Mouse (Mus musculus) forebrain, embryonic 11.5 days (tissue): ENCODE data around the gene Olfr1555-ps1. TPM values are rescaled to one million over a fixed set of nuclear protein-coding genes. Genes with fewer than 3 reads are reported as not detected.
"Not testable (repeated sequence)": the region's sequence is repeated elsewhere in the genome, so short reads cannot be mapped to it uniquely, and the experiment has no call there.

Source experiments
- ATAC-seq: fragments of 200-750 bp; cut with Nextera tagmentation; replicated peaks from 2 replicates; pipeline ENCODE4 v1.8.0; 2017; ENCODE audit warnings: moderate TSS enrichment; ENCODE audit not compliant: low FRiP score
- DNase-seq: peaks from one replicate; pipeline ENCODE4 v3.0.0-alpha.2; 2017; ENCODE audit warnings: low spot score
- H3K27ac ChIP-seq: fragments of 300-500 bp; sonication (generic); 2 replicates; pipeline ENCODE4 v1.5.1; 2014; ENCODE audit warnings: low read depth, low read length
- H3K27me3 ChIP-seq: fragments of 300-500 bp; sonication (generic); 2 replicates; pipeline ENCODE4 v1.6.1; 2014; ENCODE audit warnings: mild to moderate bottlenecking, low read length, mixed read lengths; ENCODE audit not compliant: control insufficient read depth, insufficient read depth
- H3K36me3 ChIP-seq: fragments of 300-500 bp; sonication (generic); 2 replicates; pipeline ENCODE4 v1.6.1; 2014; ENCODE audit warnings: mild to moderate bottlenecking, low read length, moderate library complexity, mixed read lengths; ENCODE audit not compliant: control insufficient read depth, insufficient read depth
- H3K4me1 ChIP-seq: fragments of 300-500 bp; sonication (generic); replicated peaks from 2 replicates; pipeline ENCODE4 v1.6.1; 2014; ENCODE audit warnings: low read length, mixed read lengths; ENCODE audit not compliant: control insufficient read depth, insufficient read depth
- H3K4me2 ChIP-seq: fragments of 300-500 bp; sonication (generic); 2 replicates; pipeline ENCODE4 v1.6.1; 2014; ENCODE audit warnings: low read depth, mild to moderate bottlenecking, low read length, moderate library complexity, mixed read lengths; ENCODE audit not compliant: severe bottlenecking
- H3K4me3 ChIP-seq: fragments of 300-500 bp; sonication (generic); 2 replicates; pipeline ENCODE4 v1.5.1; 2014; ENCODE audit warnings: low read depth, low read length
- H3K9ac ChIP-seq: fragments of 300-500 bp; sonication (generic); 2 replicates; pipeline ENCODE4 v1.6.1; 2014; ENCODE audit warnings: low read length
- H3K9me3 ChIP-seq: fragments of 300-500 bp; sonication (generic); 2 replicates; pipeline ENCODE4 v1.6.1; 2016; ENCODE audit warnings: low read length, mixed read lengths; ENCODE audit not compliant: control insufficient read depth
- WGBS: fragments of 180-500 bp; shearing (Covaris S2); extraction: QIAGEN DNeasy Blood & Tissue Kit; methylation state at CpG from one replicate; pipeline ENCODE4 v1.1.7; 2014; 5-methylcytosine and 5-hydroxymethylcytosine counted together
- polyA plus RNA-seq: library from polyadenylated mRNA; unstranded; fragments of >200 nt; fragmentation: Nextera tagmentation; extraction: Ambion mirVana; gene quantifications from 2 replicates; pipeline ENCODE4 v1.2.1, GENCODE M21; 2014

The Olfr1555-ps1 gene
- polyA plus RNA-seq = not detected in 2 replicates

GRCm38 (mm10) chr19:12170062-12170599, at the start of gene Olfr1555-ps1:
TSS of gene Olfr1555-ps1 (minus strand) at chr19:12170112.
- H3K36me3 ChIP-seq, H3K9ac ChIP-seq, H3K27ac ChIP-seq, DNase-seq, H3K27me3 ChIP-seq, H3K4me2 ChIP-seq, H3K4me1 ChIP-seq, ATAC-seq, H3K4me3 ChIP-seq, H3K9me3 ChIP-seq: not testable (repeated sequence)
- WGBS = 29% methylated on average over 1 of the region's 1 CpGs

GRCm38 (mm10) chr19:12200334-12200733, 30.4 kb upstream of the Olfr1555-ps1 start, which contains the start of gene Olfr1431:
TSS of gene Olfr1431 (plus strand) at chr19:12200634.
- no peaks in the 10 kb centered on the region for H3K36me3 ChIP-seq
- 79% methylated on average over 1 of the region's 1 CpGs for WGBS

GRCm38 (mm10) chr19:12199076-12199475, 29.2 kb upstream of the Olfr1555-ps1 start:
- H3K4me1 ChIP-seq, H3K9me3 ChIP-seq, ATAC-seq, H3K27ac ChIP-seq, DNase-seq, H3K36me3 ChIP-seq, H3K9ac ChIP-seq, H3K4me2 ChIP-seq, H3K27me3 ChIP-seq, H3K4me3 ChIP-seq: not testable (repeated sequence)
- 88% methylated on average over 4 of the region's 4 CpGs for WGBS

More at GRCm38 (mm10) chr19:12200334-12200733, 30.4 kb upstream of the Olfr1555-ps1 start, which contains the start of gene Olfr1431:
- H3K4me1 ChIP-seq = no peaks in the 10 kb centered on the region
- H3K9ac ChIP-seq = no peak within 1 kb of the TSS
- no peak for DNase-seq
- no peaks in the 10 kb centered on the region for H3K27me3 ChIP-seq
- H3K27ac ChIP-seq = no peak within 1 kb of the TSS
- no peak within 1 kb of the TSS for H3K4me3 ChIP-seq
- H3K4me2 ChIP-seq = no peak within 1 kb of the TSS
- H3K9me3 ChIP-seq = no peaks in the 10 kb centered on the region
- ATAC-seq = no peak

- not testable (repeated sequence) for DNase-seq, H3K4me2 ChIP-seq, H3K27ac ChIP-seq, ATAC-seq, H3K36me3 ChIP-seq, H3K9me3 ChIP-seq, H3K4me1 ChIP-seq, H3K27me3 ChIP-seq, H3K4me3 ChIP-seq, H3K9ac ChIP-seq
- WGBS = 82% methylated on average over 5 of the region's 5 CpGs
These were observed 5.5 kb upstream of the Olfr1555-ps1 start for GRCm38 (mm10) chr19:12175431-12175830.

- H3K9ac ChIP-seq = no peak overlapping the region
- WGBS = 90% methylated on average over 3 of the region's 3 CpGs
- DNase-seq (no peak), ATAC-seq (no peak)
- H3K4me2 ChIP-seq = no peak overlapping the region
- no peak overlapping the region for H3K27ac ChIP-seq
- H3K4me1 ChIP-seq = no peaks in the 10 kb centered on the region
- no peaks in the 10 kb centered on the region for H3K9me3 ChIP-seq
- no peak overlapping the region for H3K4me3 ChIP-seq
- no peaks in the 10 kb centered on the region for H3K27me3 ChIP-seq
- no peaks in the 10 kb centered on the region for H3K36me3 ChIP-seq
These were observed 24.5 kb downstream of the Olfr1555-ps1 start for GRCm38 (mm10) chr19:12145452-12145851.

- Histone ChIP-seq H3K27me3 (no peaks in the 10 kb centered on the region), H3K9me3 (no peaks in the 10 kb centered on the region), H3K4me1 (no peaks in the 10 kb centered on the region), H3K27ac (no peak overlapping the region), H3K9ac (no peak overlapping the region), H3K36me3 (no peaks in the 10 kb centered on the region), H3K4me3 (no peak overlapping the region), H3K4me2 (no peak overlapping the region)
- 38% methylated on average over 1 of the region's 1 CpGs for WGBS
- ATAC-seq = no peak
- no peak for DNase-seq
These were observed 26.6 kb downstream of the Olfr1555-ps1 start for GRCm38 (mm10) chr19:12143356-12143755.

- 27% methylated on average over 2 of the region's 2 CpGs for WGBS
- H3K36me3 ChIP-seq = no peaks in the 10 kb centered on the region
- H3K4me3 ChIP-seq = no peak overlapping the region
- ATAC-seq (no peak), DNase-seq (no peak)
- H3K27ac ChIP-seq = no peak overlapping the region
- no peaks in the 10 kb centered on the region for H3K4me1 ChIP-seq
- H3K9me3 ChIP-seq = no peaks in the 10 kb centered on the region
- no peak overlapping the region for H3K9ac ChIP-seq
- no peaks in the 10 kb centered on the region for H3K27me3 ChIP-seq
- H3K4me2 ChIP-seq = no peak overlapping the region
These were observed 35.6 kb downstream of the Olfr1555-ps1 start for GRCm38 (mm10) chr19:12134289-12134688.

GRCm38 (mm10) chr19:12123103-12123502, 46.8 kb downstream of the Olfr1555-ps1 start, which contains the start of gene Olfr76:
TSS of gene Olfr76 (minus strand) at chr19:12123203.
- H3K9me3 ChIP-seq = no peaks in the 10 kb centered on the region
- H3K27me3 ChIP-seq = no peaks in the 10 kb centered on the region
- 82% methylated on average over 3 of the region's 3 CpGs for WGBS
- no peak within 1 kb of the TSS for H3K4me3 ChIP-seq
- no peaks in the 10 kb centered on the region for H3K36me3 ChIP-seq
- ATAC-seq = no peak
- no peak within 1 kb of the TSS for H3K27ac ChIP-seq
- no peak within 1 kb of the TSS for H3K9ac ChIP-seq
- H3K4me1 ChIP-seq = no peaks in the 10 kb centered on the region
- DNase-seq = no peak
- no peak within 1 kb of the TSS for H3K4me2 ChIP-seq

GRCm38 (mm10) chr19:12116464-12116863, 53.4 kb downstream of the Olfr1555-ps1 start:
- WGBS = 86% methylated on average over 3 of the region's 3 CpGs
- Histone ChIP-seq H3K27ac (no peak overlapping the region), H3K4me3 (no peak overlapping the region), H3K36me3 (no peaks in the 10 kb centered on the region), H3K9ac (no peak overlapping the region), H3K9me3 (no peaks in the 10 kb centered on the region), H3K27me3 (no peaks in the 10 kb centered on the region), H3K4me1 (no peaks in the 10 kb centered on the region), H3K4me2 (no peak overlapping the region)
- ATAC-seq (no peak), DNase-seq (no peak)
